Mouse (Mus musculus) CD4-positive naive resting alpha-beta T cell, adult 57 days (primary cell): ENCODE data around the gene Tulp2. TPM values are rescaled to one million over a fixed set of nuclear protein-coding genes. Genes with fewer than 3 reads are reported as not detected.

Experiments
- total RNA-seq: library from RNA; stranded (reverse); gene quantifications from one replicate; pipeline ENCODE4 v1.2.4, GENCODE M21; 2023

Gene Tulp2
- not detected for total RNA-seq

GRCm38 (mm10) chr7:45481374-45481927 is at the start of gene Tulp2:
Gene Tulp2 (plus strand): TSS chr7:45481877.

GRCm38 (mm10) chr7:45434203-45435015 is 47.3 kb upstream of the Tulp2 start, which contains the start of gene Gys1:
Gene Gys1 (plus strand): TSS chr7:45434844.

GRCm38 (mm10) chr7:45437521-45438276 is 44.0 kb upstream of the Tulp2 start, which contains the start of gene Ruvbl2:
Gene Ruvbl2 (minus strand): TSS chr7:45438096.

GRCm38 (mm10) chr7:45459564-45460140 is 22.0 kb upstream of the Tulp2 start, which contains the start of gene Ftl1:
Gene Ftl1 (minus strand): TSS chr7:45459884.

GRCm38 (mm10) chr7:45466283-45467089 is 15.2 kb upstream of the Tulp2 start, which contains the start of gene Bax:
Gene Bax (minus strand): TSS chr7:45466898.

GRCm38 (mm10) chr7:45486761-45487415 is 5.2 kb downstream of the Tulp2 start, which contains the start of gene Gm45808:
Gene Gm45808 (minus strand): TSS chr7:45486811.

GRCm38 (mm10) chr7:45488293-45489204 is 6.9 kb downstream of the Tulp2 start, which contains the start of gene Dhdh:
Gene Dhdh (minus strand): TSS chr7:45488805.

GRCm38 (mm10) chr7:45509912-45510787 is 28.5 kb downstream of the Tulp2 start, which contains the start of gene Nucb1:
Gene Nucb1 (minus strand): TSS chr7:45510406.

GRCm38 (mm10) chr7:45525809-45526473 is 44.3 kb downstream of the Tulp2 start, which contains the start of the genes Ppp1r15a and Plekha4:
Gene Ppp1r15a (minus strand): TSS chr7:45526268.
Gene Plekha4 (plus strand): TSS chr7:45526330.

GRCm38 (mm10) chr7:45554744-45555143 is 73.1 kb downstream of the Tulp2 start, which contains the start of gene Hsd17b14:
Gene Hsd17b14 (plus strand): TSS chr7:45554893.

GRCm38 (mm10) chr7:45570103-45570741 is 88.5 kb downstream of the Tulp2 start, which contains the start of gene Bcat2:
Gene Bcat2 (plus strand): TSS chr7:45570153.

Other genes with a start within 250 kb of the Tulp2 start
- 346 TPM for gene Cd37, start 242.8 kb upstream of the Tulp2 start, total RNA-seq
- not detected for gene Slc6a16, start 240.8 kb upstream of the Tulp2 start, total RNA-seq
- gene Slc6a21, start 204.4 kb upstream of the Tulp2 start, total RNA-seq = not detected
- gene Trpm4, start 148.1 kb upstream of the Tulp2 start, total RNA-seq = 10.0 TPM
- not detected for gene Hrc, start 146.6 kb upstream of the Tulp2 start, total RNA-seq
- 0.47 TPM for gene Ppfia3, start 114.9 kb upstream of the Tulp2 start, total RNA-seq
- 2.6 TPM for gene Lin7b, start 111.3 kb upstream of the Tulp2 start, total RNA-seq
- 701 TPM for gene Snrnp70, start 86.1 kb upstream of the Tulp2 start, total RNA-seq
- not detected for gene Kcna7, start 76.2 kb upstream of the Tulp2 start, total RNA-seq
- gene Ntf5, start 68.2 kb upstream of the Tulp2 start, total RNA-seq = not detected
- not detected for gene Lhb, start 61.1 kb upstream of the Tulp2 start, total RNA-seq
- 5.9 TPM for gene Gys1, start 47.0 kb upstream of the Tulp2 start, total RNA-seq
- gene Ruvbl2, start 43.8 kb upstream of the Tulp2 start, total RNA-seq = 50.8 TPM
- gene Ftl1, start 22.0 kb upstream of the Tulp2 start, total RNA-seq = 537 TPM
- 74.8 TPM for gene Bax, start 15.0 kb upstream of the Tulp2 start, total RNA-seq
- gene Gm45808, start 4.9 kb downstream of the Tulp2 start, total RNA-seq = not detected
- gene Dhdh, start 6.9 kb downstream of the Tulp2 start, total RNA-seq = 1.2 TPM
- 80.1 TPM for gene Nucb1, start 28.5 kb downstream of the Tulp2 start, total RNA-seq
- 949 TPM for gene Ppp1r15a, start 44.4 kb downstream of the Tulp2 start, total RNA-seq
- gene Plekha4, start 44.5 kb downstream of the Tulp2 start, total RNA-seq = 3.9 TPM
- gene Hsd17b14, start 73.0 kb downstream of the Tulp2 start, total RNA-seq = 2.9 TPM
- gene Bcat2, start 88.3 kb downstream of the Tulp2 start, total RNA-seq = 52.3 TPM
- gene Fgf21, start 133.6 kb downstream of the Tulp2 start, total RNA-seq = not detected
- gene Fut1, start 135.4 kb downstream of the Tulp2 start, total RNA-seq = not detected
- not detected for gene Izumo1, start 139.9 kb downstream of the Tulp2 start, total RNA-seq
- 0.47 TPM for gene Rasip1, start 145.6 kb downstream of the Tulp2 start, total RNA-seq
- gene Mamstr, start 158.1 kb downstream of the Tulp2 start, total RNA-seq = not detected
- not detected for gene Fut2, start 184.5 kb downstream of the Tulp2 start, total RNA-seq
- gene Ntn5, start 202.1 kb downstream of the Tulp2 start, total RNA-seq = 0.38 TPM
- gene Sec1, start 212.5 kb downstream of the Tulp2 start, total RNA-seq = not detected
- 12.3 TPM for gene Car11, start 218.0 kb downstream of the Tulp2 start, total RNA-seq
- gene Dbp, start 223.2 kb downstream of the Tulp2 start, total RNA-seq = 41.2 TPM
- 2,817 TPM for gene Rpl18, start 233.6 kb downstream of the Tulp2 start, total RNA-seq
- 31.0 TPM for gene Sphk2, start 236.1 kb downstream of the Tulp2 start, total RNA-seq
- 2.5 TPM for gene Fam83e, start 239.3 kb downstream of the Tulp2 start, total RNA-seq
- not detected for gene Spaca4, start 243.9 kb downstream of the Tulp2 start, total RNA-seq